Mouse (Mus musculus): ENCODE results near the gene Lingo3. TPM values are rescaled to one million over a fixed set of nuclear protein-coding genes. Genes with fewer than 3 reads are reported as not detected.

Lingo3 gene
- polyA plus RNA-seq (2012; rRNA removed) = 0.53 and 0.84 TPM in 2 replicates

GRCm38 (mm10) chr10:80843931-80844547, at the start of gene Lingo3:
Gene Lingo3 (minus strand): TSS chr10:80844039.

GRCm38 (mm10) chr10:80871581-80871980, 27.7 kb upstream of the Lingo3 start, which contains the start of gene Tmprss9:
Gene Tmprss9 (plus strand): TSS chr10:80871848.

GRCm38 (mm10) chr10:80854913-80855748, 11.3 kb upstream of the Lingo3 start, which contains the start of the genes Lsm7 and Sppl2b:
Gene Lsm7 (minus strand): TSS chr10:80855209.
Gene Sppl2b (plus strand): TSS chr10:80855275.

GRCm38 (mm10) chr10:80826151-80827062, 17.4 kb downstream of the Lingo3 start, which contains the start of gene Oaz1:
Gene Oaz1 (plus strand): TSS chr10:80826656.

GRCm38 (mm10) chr10:80813366-80813765, 30.5 kb downstream of the Lingo3 start, which contains the start of gene Jsrp1:
Gene Jsrp1 (minus strand): TSS chr10:80813498.

GRCm38 (mm10) chr10:80804916-80805315, 38.9 kb downstream of the Lingo3 start, which contains the start of gene Amh:
Gene Amh (plus strand): TSS chr10:80805243.

GRCm38 (mm10) chr10:80798150-80799006, 45.5 kb downstream of the Lingo3 start, which contains the start of the genes Sf3a2 and Plekhj1:
Gene Sf3a2 (plus strand): TSS chr10:80798198.
Gene Plekhj1 (minus strand): TSS chr10:80798626.

Other genes starting within 250 kb of the Lingo3 start
- 91.7 and 103 TPM in 2 replicates for gene Scamp4, start 241.2 kb downstream of the Lingo3 start, polyA plus RNA-seq (2012; rRNA removed)
- 10.5 and 14.2 TPM in 2 replicates for gene Adat3, start 241.2 kb downstream of the Lingo3 start, polyA plus RNA-seq (2012; rRNA removed)
- gene Gm49322, start 238.0 kb downstream of the Lingo3 start, polyA plus RNA-seq (2012; rRNA removed) = 0.62 and 1.2 TPM in 2 replicates
- gene Csnk1g2, start 221.2 kb downstream of the Lingo3 start, polyA plus RNA-seq (2012; rRNA removed) = 114 and 151 TPM in 2 replicates
- 38.9 and 41.5 TPM in 2 replicates for gene Btbd2, start 187.0 kb downstream of the Lingo3 start, polyA plus RNA-seq (2012; rRNA removed)
- gene Mknk2, start 165.9 kb downstream of the Lingo3 start, polyA plus RNA-seq (2012; rRNA removed) = 165 and 210 TPM in 2 replicates
- gene Mob3a, start 142.1 kb downstream of the Lingo3 start, polyA plus RNA-seq (2012; rRNA removed) = 15.0 and 20.9 TPM in 2 replicates
- gene Izumo4, start 141.9 kb downstream of the Lingo3 start, polyA plus RNA-seq (2012; rRNA removed) = 30.1 and 36.5 TPM in 2 replicates
- 53.8 and 63.4 TPM in 2 replicates for gene Ap3d1, start 101.8 kb downstream of the Lingo3 start, polyA plus RNA-seq (2012; rRNA removed)
- gene Dot1l, start 88.8 kb downstream of the Lingo3 start, polyA plus RNA-seq (2012; rRNA removed) = 20.4 and 21.6 TPM in 2 replicates
- gene Sf3a2, start 45.8 kb downstream of the Lingo3 start, polyA plus RNA-seq (2012; rRNA removed) = 28.3 and 33.0 TPM in 2 replicates
- gene Plekhj1, start 45.4 kb downstream of the Lingo3 start, polyA plus RNA-seq (2012; rRNA removed) = 26.0 and 33.2 TPM in 2 replicates
- 11.5 and 23.8 TPM in 2 replicates for gene Amh, start 38.8 kb downstream of the Lingo3 start, polyA plus RNA-seq (2012; rRNA removed)
- gene Jsrp1, start 30.5 kb downstream of the Lingo3 start, polyA plus RNA-seq (2012; rRNA removed) = 2.5 and 3.3 TPM in 2 replicates
- gene Oaz1, start 17.4 kb downstream of the Lingo3 start, polyA plus RNA-seq (2012; rRNA removed) = 614 and 821 TPM in 2 replicates
- 58.8 and 71.4 TPM in 2 replicates for gene Lsm7, start 11.2 kb upstream of the Lingo3 start, polyA plus RNA-seq (2012; rRNA removed)
- 48.6 and 56.7 TPM in 2 replicates for gene Sppl2b, start 11.2 kb upstream of the Lingo3 start, polyA plus RNA-seq (2012; rRNA removed)
- 19.4 and 39.8 TPM in 2 replicates for gene Tmprss9, start 27.8 kb upstream of the Lingo3 start, polyA plus RNA-seq (2012; rRNA removed)
- gene Timm13, start 56.9 kb upstream of the Lingo3 start, polyA plus RNA-seq (2012; rRNA removed) = 106 and 120 TPM in 2 replicates
- gene Lmnb2, start 74.2 kb upstream of the Lingo3 start, polyA plus RNA-seq (2012; rRNA removed) = 15.5 and 17.3 TPM in 2 replicates
- 13.8 and 21.5 TPM in 2 replicates for gene Gadd45b, start 86.0 kb upstream of the Lingo3 start, polyA plus RNA-seq (2012; rRNA removed)
- gene Gng7, start 170.9 kb upstream of the Lingo3 start, polyA plus RNA-seq (2012; rRNA removed) = 0.71 and 1.1 TPM in 2 replicates
- gene Diras1, start 181.6 kb upstream of the Lingo3 start, polyA plus RNA-seq (2012; rRNA removed) = 0.29 and 0.37 TPM in 2 replicates
- 18.5 and 21.8 TPM in 2 replicates for gene Slc39a3, start 193.4 kb upstream of the Lingo3 start, polyA plus RNA-seq (2012; rRNA removed)
- 106 and 140 TPM in 2 replicates for gene Sgta, start 216.1 kb upstream of the Lingo3 start, polyA plus RNA-seq (2012; rRNA removed)
- 63.0 and 106 TPM in 2 replicates for gene Thop1, start 226.0 kb upstream of the Lingo3 start, polyA plus RNA-seq (2012; rRNA removed)

Measured in stomach, adult 2 months (tissue).